Mouse (Mus musculus): ENCODE measurements around the gene Bcdin3d. TPM values are rescaled to one million over a fixed set of nuclear protein-coding genes. Genes with fewer than 3 reads are reported as not detected.

Gene Bcdin3d
- total RNA-seq (2023), result 1 to 10 TPM; 5.5 to 8.2 TPM

GRCm38 (mm10) chr15:99474576-99474926 is at the start of gene Bcdin3d:
Gene Bcdin3d (minus strand): TSS chr15:99474730.

DNA sequence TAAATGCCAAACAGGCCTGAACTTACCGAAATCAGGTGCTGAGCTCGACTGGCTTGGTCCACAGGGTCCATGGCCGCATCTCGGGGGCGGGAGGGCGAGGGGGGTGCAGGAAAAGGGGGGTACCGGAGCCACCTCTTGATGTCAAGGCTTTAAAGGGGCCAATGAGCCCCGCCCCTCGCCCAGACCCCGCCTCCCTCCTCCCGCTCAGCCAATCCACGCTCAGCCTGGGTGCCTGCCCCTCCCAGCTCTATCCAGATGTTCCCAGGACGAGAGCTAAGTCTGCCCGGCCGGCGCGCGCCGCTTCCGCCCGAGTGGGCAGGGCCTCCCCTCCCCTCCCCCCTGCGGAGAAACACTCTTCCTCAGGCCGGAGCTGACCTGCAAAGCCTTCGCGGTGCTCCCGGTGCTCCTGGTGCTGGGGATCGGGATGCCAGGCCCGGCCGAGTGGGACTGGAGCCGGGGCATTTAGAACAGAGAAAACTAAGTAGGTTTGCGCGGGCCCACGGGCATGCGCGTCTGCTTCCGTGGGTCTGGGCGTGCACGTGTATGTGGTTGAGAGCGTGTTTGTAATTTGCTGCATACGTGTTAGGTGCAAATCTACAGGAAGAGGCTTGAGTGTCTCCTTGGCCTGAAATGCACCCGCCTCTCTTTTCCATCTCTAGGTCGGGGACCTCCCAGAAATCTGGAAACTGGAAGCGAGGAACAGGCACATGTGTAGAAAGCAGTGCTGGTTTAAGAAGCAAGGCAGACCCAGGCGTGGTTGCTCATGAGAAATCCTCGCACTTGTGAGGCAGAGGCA is 16.7 kb downstream of the Bcdin3d start, which contains the start of gene Nckap5l:
Gene Nckap5l (minus strand): TSS at position 143 of the 796 bp plus-strand sequence.

Other genes with a start within 250 kb of the Bcdin3d start
- gene Kcnh3, start 249.9 kb downstream of the Bcdin3d start, total RNA-seq (2023), result not detected
- 10 to 100 TPM; 49.2 to 57.1 TPM for gene Mcrs1, start 222.8 kb downstream of the Bcdin3d start, total RNA-seq (2023)
- 1 to 10 TPM; 1.1 to 1.5 TPM for gene Prpf40b, start 179.6 kb downstream of the Bcdin3d start, total RNA-seq (2023)
- not detected for gene Fam186b, start 178.8 kb downstream of the Bcdin3d start, total RNA-seq (2023)
- gene Fmnl3, start 104.2 kb downstream of the Bcdin3d start, total RNA-seq (2023), result 10 to 100 TPM; 51.0 to 51.2 TPM
- 100 to 1,000 TPM; 553 to 562 TPM for gene Tmbim6, start 81.8 kb downstream of the Bcdin3d start, total RNA-seq (2023)
- 1 to 10 TPM; 2.6 to 3.2 TPM for gene Nckap5l, start 17.0 kb downstream of the Bcdin3d start, total RNA-seq (2023)
- 1 to 10 TPM; 1.2 to 2.3 TPM for gene Faim2, start 53.4 kb upstream of the Bcdin3d start, total RNA-seq (2023)
- gene Aqp2, start 104.3 kb upstream of the Bcdin3d start, total RNA-seq (2023), result not detected
- gene Aqp5, start 116.1 kb upstream of the Bcdin3d start, total RNA-seq (2023), result not detected
- not detected for gene Aqp6, start 126.7 kb upstream of the Bcdin3d start, total RNA-seq (2023)
- 10 to 100 TPM; 72.5 to 96.3 TPM for gene Racgap1, start 176.9 kb upstream of the Bcdin3d start, total RNA-seq (2023)
- not detected for gene Asic1, start 195.6 kb upstream of the Bcdin3d start, total RNA-seq (2023)
- 10 to 100 TPM; 17.8 to 24.4 TPM for gene Smarcd1, start 227.4 kb upstream of the Bcdin3d start, total RNA-seq (2023)
- gene Gm17349, start 230.8 kb upstream of the Bcdin3d start, total RNA-seq (2023), result 1 to 10 TPM in 1 of 2 experiments, not detected in 1; 3.2 TPM
- gene Gpd1, start 242.8 kb upstream of the Bcdin3d start, total RNA-seq (2023), result under 1 TPM in 1 of 2 experiments, not detected in 1; 0.16 TPM

All from neutrophil, adult 59 days (primary cell).